Mouse (Mus musculus) intestine, embryonic 15.5 days (tissue): Measurements from ENCODE around the gene Anln. TPM values are rescaled to one million over a fixed set of nuclear protein-coding genes. Genes with fewer than 3 reads are reported as not detected.
"Not testable (repeated sequence)": the region's sequence is repeated elsewhere in the genome, so short reads cannot be mapped to it uniquely, and the experiment has no call there.

Experiments
- ATAC-seq: fragments of 200-750 bp; cut with Nextera tagmentation; 2 replicates; pipeline ENCODE4 v1.8.0; 2017; ENCODE audit warnings: moderate TSS enrichment, moderate library complexity
- H3K27ac ChIP-seq: fragments of 300-500 bp; sonication (generic); 2 replicates; pipeline ENCODE4 v1.5.1; 2015; ENCODE audit warnings: mild to moderate bottlenecking, inconsistent platforms
- H3K27me3 ChIP-seq: fragments of 300-500 bp; sonication (generic); replicated peaks from 2 replicates; pipeline ENCODE4 v1.6.1; 2015; ENCODE audit warnings: inconsistent platforms
- H3K36me3 ChIP-seq: fragments of 300-500 bp; sonication (generic); 2 replicates; pipeline ENCODE4 v1.6.1; 2015; ENCODE audit warnings: inconsistent platforms
- H3K4me1 ChIP-seq: fragments of 300-500 bp; sonication (generic); replicated peaks from 2 replicates; pipeline ENCODE4 v1.6.1; 2015; ENCODE audit warnings: inconsistent platforms
- H3K4me2 ChIP-seq: fragments of 300-500 bp; sonication (generic); replicated peaks from 2 replicates; pipeline ENCODE4 v1.6.1; 2015; ENCODE audit warnings: mild to moderate bottlenecking, inconsistent platforms
- H3K4me3 ChIP-seq: fragments of 300-500 bp; sonication (generic); replicated peaks from 2 replicates; pipeline ENCODE4 v1.5.1; 2015; ENCODE audit warnings: inconsistent platforms
- H3K9ac ChIP-seq: fragments of 300-500 bp; sonication (generic); 2 replicates; pipeline ENCODE4 v1.6.1; 2015; ENCODE audit warnings: inconsistent platforms
- H3K9me3 ChIP-seq: fragments of 300-500 bp; sonication (generic); 2 replicates; pipeline ENCODE4 v1.6.1; 2016; ENCODE audit warnings: inconsistent platforms
- WGBS: fragments of 180-500 bp; shearing (Covaris S2); methylation state at CpG from one replicate; pipeline ENCODE4 v1.1.7; 2015; 5-methylcytosine and 5-hydroxymethylcytosine counted together
- polyA plus RNA-seq: library from polyadenylated mRNA; unstranded; fragments of >200 nt; fragmentation: Nextera tagmentation; extraction: Ambion mirVana; gene quantifications from 2 replicates; pipeline ENCODE4 v1.2.1, GENCODE M21; 2015

Anln gene
- polyA plus RNA-seq, 1 experiment from 2014 or later = 42.4 TPM

GRCm38 (mm10) chr9:22419877-22420276 lies 30.9 kb upstream of the Anln start:
- no peak overlapping the region for H3K4me2 ChIP-seq
- WGBS = 82% methylated on average over 3 of the region's 3 CpGs

GRCm38 (mm10) chr9:22417547-22417946 lies 28.6 kb upstream of the Anln start:
- H3K36me3 ChIP-seq = no peaks in the 10 kb centered on the region
- 39% methylated on average over 6 of the region's 6 CpGs for WGBS
- no peaks in the 10 kb centered on the region for H3K27me3 ChIP-seq
- no peak overlapping the region for H3K9ac ChIP-seq
- no peak for ATAC-seq
- no peak overlapping the region for H3K27ac ChIP-seq
- H3K4me1 ChIP-seq = no peaks in the 10 kb centered on the region
- no peak overlapping the region for H3K4me2 ChIP-seq
- no peak overlapping the region for H3K4me3 ChIP-seq
- H3K9me3 ChIP-seq = no peaks in the 10 kb centered on the region

More at GRCm38 (mm10) chr9:22419877-22420276, 30.9 kb upstream of the Anln start:
- Histone ChIP-seq H3K27ac (no peak overlapping the region), H3K27me3 (no peaks in the 10 kb centered on the region), H3K36me3 (no peaks in the 10 kb centered on the region), H3K4me1 (no peaks in the 10 kb centered on the region; the same call in 1 of the 2 replicates), H3K4me3 (no peak overlapping the region), H3K9me3 (no peaks in the 10 kb centered on the region), H3K9ac (no peak overlapping the region)
- no peak for ATAC-seq

GRCm38 (mm10) chr9:22416187-22416586 lies 27.2 kb upstream of the Anln start:
- 77% methylated on average over 3 of the region's 3 CpGs for WGBS
- ATAC-seq = no peak
- H3K36me3 ChIP-seq = no peaks in the 10 kb centered on the region
- no peak overlapping the region for H3K27ac ChIP-seq
- H3K27me3 ChIP-seq = no peaks in the 10 kb centered on the region
- H3K9me3 ChIP-seq = no peaks in the 10 kb centered on the region
- no peak overlapping the region for H3K4me2 ChIP-seq
- no peaks in the 10 kb centered on the region for H3K4me1 ChIP-seq
- no peak overlapping the region for H3K4me3 ChIP-seq
- no peak overlapping the region for H3K9ac ChIP-seq

GRCm38 (mm10) chr9:22411002-22411857 lies 22.2 kb upstream of the Anln start, which contains the start of gene 9530077C05Rik:
9530077C05Rik (plus strand) TSS chr9:22411513.
- Histone ChIP-seq H3K4me3 (peak within 1 kb of the TSS; percentile 49), H3K36me3 (no peaks in the 10 kb centered on the region), H3K4me1 (no peaks in the 10 kb centered on the region), H3K27ac (no peak within 1 kb of the TSS), H3K9me3 (no peaks in the 10 kb centered on the region), H3K27me3 (no peaks in the 10 kb centered on the region), H3K4me2 (peak within 1 kb of the TSS; percentile 76), H3K9ac (peak within 1 kb of the TSS; percentile 42)
- under 1% methylated on average over 43 of the region's 43 CpGs for whole genome bisulfite sequencing
- ATAC-seq = peak; percentile 99

DNA sequence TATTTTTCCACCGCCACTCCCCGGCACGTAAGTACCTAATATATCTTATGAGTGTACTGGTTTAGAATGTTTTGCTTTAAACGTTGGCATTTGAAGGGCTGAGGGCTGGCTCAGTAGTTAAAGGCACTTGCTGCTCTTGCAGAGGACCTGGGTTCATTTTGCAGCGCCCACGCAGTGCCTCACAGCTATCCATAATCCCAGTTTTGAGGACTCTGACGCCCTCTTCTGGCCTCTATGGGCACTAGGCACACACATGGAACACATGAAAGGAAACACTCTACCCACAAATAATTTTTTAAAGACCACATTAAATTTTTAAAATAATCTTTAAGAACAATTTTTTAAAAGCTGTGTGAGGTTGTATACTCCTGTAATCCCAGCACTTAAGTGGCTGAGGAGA lies 20.5 kb upstream of the Anln start:
- Histone ChIP-seq H3K9ac (no peak overlapping the region), H3K27me3 (no peaks in the 10 kb centered on the region), H3K27ac (no peak overlapping the region), H3K36me3 (no peaks in the 10 kb centered on the region), H3K4me2 (no peak overlapping the region), H3K4me1 (no peaks in the 10 kb centered on the region), H3K9me3 (no peaks in the 10 kb centered on the region), H3K4me3 (no peak overlapping the region)
- WGBS = 68% methylated on average over 7 of the region's 7 CpGs
- ATAC-seq = no peak

DNA sequence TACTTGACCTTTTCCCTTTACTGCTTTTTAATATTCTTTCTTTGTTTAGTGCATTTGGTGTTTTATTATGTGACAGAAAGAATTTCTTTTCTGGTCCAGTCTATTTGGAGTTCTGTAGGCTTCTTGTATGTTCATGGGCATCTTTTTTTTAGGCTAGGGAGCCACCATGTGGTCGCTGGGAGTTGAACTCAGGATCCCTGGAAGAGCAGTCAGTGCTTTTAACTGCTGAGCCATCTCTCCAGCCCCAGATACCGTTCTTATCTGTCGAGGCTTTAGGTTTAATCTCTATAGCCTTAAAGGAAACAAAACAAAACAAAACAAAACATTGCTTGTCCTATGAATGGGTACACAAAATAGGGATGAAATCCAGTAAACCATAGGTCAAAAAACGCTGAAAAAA lies 19.4 kb upstream of the Anln start:
- H3K36me3 ChIP-seq, H3K9ac ChIP-seq, H3K4me2 ChIP-seq, H3K27me3 ChIP-seq, ATAC-seq, H3K4me1 ChIP-seq, H3K27ac ChIP-seq, H3K4me3 ChIP-seq, H3K9me3 ChIP-seq: not testable (repeated sequence)
- WGBS = 23% methylated on average over 4 of the region's 4 CpGs

DNA sequence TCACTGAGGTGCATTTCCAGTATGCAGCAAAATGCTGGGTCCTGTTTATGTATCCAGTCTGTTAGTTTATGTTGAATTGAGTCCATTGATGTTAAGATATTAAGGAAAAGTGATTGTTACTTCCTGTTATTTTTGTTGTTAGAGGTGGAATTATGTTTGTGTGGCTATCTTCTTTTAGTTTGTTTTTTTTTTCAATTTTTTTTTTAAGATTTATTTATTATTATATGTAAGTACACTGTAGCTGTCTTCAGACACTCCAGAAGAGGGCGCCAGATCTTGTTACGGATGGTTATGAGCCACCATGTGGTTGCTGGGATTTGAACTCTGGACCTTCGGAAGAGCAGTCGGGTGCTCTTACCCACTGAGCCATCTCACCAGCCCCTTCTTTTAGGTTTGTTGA lies 18.6 kb upstream of the Anln start:
- ATAC-seq, H3K9ac ChIP-seq, H3K9me3 ChIP-seq, H3K27ac ChIP-seq, H3K4me2 ChIP-seq, H3K27me3 ChIP-seq, H3K4me3 ChIP-seq, H3K4me1 ChIP-seq, H3K36me3 ChIP-seq: not testable (repeated sequence)
- 78% methylated on average over 4 of the region's 4 CpGs for WGBS

GRCm38 (mm10) chr9:22405414-22405813 lies 16.4 kb upstream of the Anln start:
- no peak overlapping the region for H3K27ac ChIP-seq
- no peak overlapping the region for H3K4me2 ChIP-seq
- no peak overlapping the region for H3K9ac ChIP-seq
- no peaks in the 10 kb centered on the region for H3K9me3 ChIP-seq
- no peak overlapping the region for H3K4me3 ChIP-seq
- H3K4me1 ChIP-seq = no peaks in the 10 kb centered on the region
- ATAC-seq = no peak
- no peaks in the 10 kb centered on the region for H3K36me3 ChIP-seq
- WGBS = 70% methylated on average over 3 of the region's 3 CpGs
- H3K27me3 ChIP-seq = no peaks in the 10 kb centered on the region

DNA sequence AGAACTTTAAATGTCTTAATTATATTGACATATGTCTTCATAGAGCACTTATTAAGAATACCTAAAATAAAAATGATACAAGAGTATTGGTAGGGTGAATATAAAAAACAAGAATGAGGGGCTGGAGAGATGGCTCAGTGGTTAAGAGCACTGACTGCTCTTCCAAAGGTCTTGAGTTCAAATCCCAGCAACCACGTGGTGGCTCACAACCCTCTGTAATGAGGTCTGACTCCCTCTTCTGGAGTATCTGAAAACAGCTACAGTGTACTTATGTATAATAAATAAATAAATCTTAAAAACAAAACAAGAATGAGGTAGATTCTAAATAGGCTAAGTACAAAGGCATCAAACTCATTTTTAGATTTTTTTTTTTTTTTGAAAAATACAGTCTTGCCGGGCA lies 14.5 kb upstream of the Anln start:
- H3K4me1 ChIP-seq, H3K9me3 ChIP-seq, H3K4me3 ChIP-seq, H3K4me2 ChIP-seq, ATAC-seq, H3K36me3 ChIP-seq, H3K9ac ChIP-seq, H3K27ac ChIP-seq, H3K27me3 ChIP-seq: not testable (repeated sequence)
- 69% methylated on average over 2 of the region's 2 CpGs for WGBS

DNA sequence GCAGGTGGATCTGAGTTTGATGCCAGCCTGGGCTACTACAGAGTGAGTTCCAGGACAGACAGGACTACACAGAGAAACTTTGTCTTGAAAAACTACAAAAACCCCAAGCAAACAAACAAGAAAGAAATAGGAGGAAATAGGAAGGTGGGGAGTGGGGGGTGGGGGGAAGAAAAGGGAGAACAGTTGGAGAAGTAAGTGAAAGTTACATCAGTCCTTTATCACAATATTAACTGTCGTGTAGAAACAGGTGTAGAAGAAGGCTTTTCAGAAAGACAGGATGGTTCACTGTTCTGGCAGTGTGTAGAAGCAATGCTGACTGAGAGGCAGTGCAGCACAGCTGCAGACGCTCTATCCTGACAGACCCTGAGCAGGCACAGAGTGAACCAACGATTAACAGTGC lies 14.0 kb upstream of the Anln start:
- no peak for ATAC-seq
- 70% methylated on average over 3 of the region's 3 CpGs for WGBS
- no peak overlapping the region for H3K9ac ChIP-seq
- no peaks in the 10 kb centered on the region for H3K4me1 ChIP-seq
- no peak overlapping the region for H3K27ac ChIP-seq
- H3K27me3 ChIP-seq = no peaks in the 10 kb centered on the region
- H3K4me2 ChIP-seq = no peak overlapping the region
- H3K36me3 ChIP-seq = no peaks in the 10 kb centered on the region
- H3K4me3 ChIP-seq = no peak overlapping the region
- no peaks in the 10 kb centered on the region for H3K9me3 ChIP-seq

DNA sequence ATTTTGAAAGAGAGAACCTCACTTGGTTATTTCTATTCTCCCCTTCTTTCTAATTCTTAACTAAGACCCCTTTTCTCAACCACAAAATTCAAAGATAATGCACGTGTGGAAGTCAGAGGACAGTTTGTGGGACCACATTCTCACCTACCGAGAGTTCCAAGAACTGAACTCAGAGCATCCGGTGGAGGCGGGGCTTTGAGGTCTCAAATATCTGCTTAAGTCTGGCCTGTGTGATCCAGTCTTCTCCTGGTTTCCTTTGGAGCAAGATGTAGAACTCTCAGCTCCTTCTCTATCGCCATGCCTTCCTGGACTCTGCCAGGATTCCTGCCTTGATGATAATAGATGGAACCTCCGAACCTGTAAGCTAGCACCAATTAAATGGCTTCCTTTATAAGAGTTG lies 13.0 kb upstream of the Anln start:
- H3K4me1 ChIP-seq = no peaks in the 10 kb centered on the region
- H3K36me3 ChIP-seq = no peaks in the 10 kb centered on the region
- 90% methylated on average over 6 of the region's 6 CpGs for WGBS
- no peak overlapping the region for H3K4me2 ChIP-seq
- H3K9me3 ChIP-seq = no peaks in the 10 kb centered on the region
- H3K4me3 ChIP-seq = no peak overlapping the region
- H3K9ac ChIP-seq = no peak overlapping the region
- no peaks in the 10 kb centered on the region for H3K27me3 ChIP-seq
- ATAC-seq = no peak
- no peak overlapping the region for H3K27ac ChIP-seq

DNA sequence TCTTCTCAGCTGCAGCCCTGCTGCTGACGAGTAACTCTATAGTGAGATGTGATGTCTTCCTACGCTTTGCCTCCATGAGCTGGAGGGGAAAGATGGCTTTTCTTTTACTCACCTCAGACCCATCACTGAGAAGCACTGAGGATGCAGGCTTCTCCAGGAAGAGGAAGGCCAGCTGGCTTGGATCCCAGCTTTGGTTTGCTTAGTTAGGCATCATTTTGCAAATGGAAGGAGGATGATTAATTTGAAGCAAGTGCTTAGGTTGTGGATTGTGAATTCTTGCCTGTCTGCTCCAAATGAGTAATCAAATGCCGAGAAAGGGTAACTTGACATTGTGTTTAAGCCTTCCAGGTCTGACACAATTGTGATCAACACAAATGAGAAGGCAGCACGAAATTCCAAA lies 10.0 kb upstream of the Anln start:
- H3K27ac ChIP-seq = no peak overlapping the region
- no peak overlapping the region for H3K4me2 ChIP-seq
- no peaks in the 10 kb centered on the region for H3K9me3 ChIP-seq

DNA sequence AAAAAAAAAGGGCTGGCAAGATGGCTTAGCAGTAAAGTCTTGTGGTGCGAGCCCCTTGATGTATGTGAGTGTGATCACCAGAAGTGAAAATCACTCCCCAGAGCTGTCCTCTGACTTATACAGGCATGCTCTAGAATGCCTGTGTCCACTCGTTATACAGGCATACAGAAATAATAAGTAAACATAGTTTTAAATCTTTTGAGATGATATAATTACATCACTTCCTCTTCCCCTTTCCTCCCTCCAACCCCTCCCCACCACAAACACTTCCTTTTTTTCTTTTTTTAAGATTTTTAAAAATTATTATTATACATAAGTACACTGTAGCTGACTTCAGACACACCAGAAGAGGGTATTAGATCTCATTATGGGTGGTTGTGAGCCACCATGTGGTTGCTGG lies 5.7 kb upstream of the Anln start:
- 77% methylated on average over 2 of the region's 2 CpGs for WGBS
- no peak overlapping the region for H3K4me2 ChIP-seq

More for the DNA sequence above, 10.0 kb upstream of the Anln start:
- no peaks in the 10 kb centered on the region for H3K36me3 ChIP-seq
- H3K4me3 ChIP-seq = no peak overlapping the region
- no peaks in the 10 kb centered on the region for H3K27me3 ChIP-seq
- 67% methylated on average over 4 of the region's 4 CpGs for WGBS
- no peak overlapping the region for H3K9ac ChIP-seq
- no peak for ATAC-seq
- no peaks in the 10 kb centered on the region for H3K4me1 ChIP-seq

More for the DNA sequence above, 5.7 kb upstream of the Anln start:
- Histone ChIP-seq H3K9me3 (no peaks in the 10 kb centered on the region), H3K4me1 (peaks cover 1% of the 10 kb centered on the region; the same call in 1 of the 2 replicates), H3K27me3 (no peaks in the 10 kb centered on the region), H3K9ac (no peak overlapping the region), H3K4me3 (no peak overlapping the region), H3K36me3 (no peaks in the 10 kb centered on the region), H3K27ac (no peak overlapping the region)
- ATAC-seq = no peak
